Mouse (Mus musculus): ENCODE results near the gene Zfhx3. TPM values are rescaled to one million over a fixed set of nuclear protein-coding genes. Genes with fewer than 3 reads are reported as not detected.

Gene Zfhx3
- total and polyA plus RNA-seq, 2 experiments from 2014 or later = 14.9 to 15.3 TPM

DNA sequence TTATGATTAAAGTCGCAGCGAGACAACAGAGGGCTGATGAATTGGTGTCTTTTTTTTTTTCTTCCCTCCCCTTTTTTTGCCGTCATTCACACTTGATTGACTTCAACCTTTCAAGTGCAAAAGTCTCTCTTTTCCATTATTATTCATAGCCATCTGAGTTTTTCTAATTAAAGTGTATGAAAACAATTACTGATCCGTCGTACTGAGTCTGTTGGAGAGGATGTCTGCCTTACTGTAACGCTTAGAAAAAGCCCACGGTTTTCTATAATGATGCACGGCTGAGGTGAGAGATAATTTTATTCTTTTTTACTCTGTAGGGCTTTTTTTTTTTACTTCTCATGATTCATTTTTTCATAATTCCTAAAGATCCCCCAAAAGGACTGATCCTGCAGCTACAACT is 1000.2 kb downstream of the Zfhx3 start:
- DNase-seq (ENCODE audit: low spot score) = no peak

GRCm38 (mm10) chr8:108943132-108943531 is 1000.7 kb downstream of the Zfhx3 start:
- H3K36me3 ChIP-seq (ENCODE audit: insufficient read depth, low read length) = peaks cover 15% of the 10 kb centered on the region
- H3K9me3 ChIP-seq (ENCODE audit: low read length) = no peaks in the 10 kb centered on the region
- no peak overlapping the region for H3K4me2 ChIP-seq (ENCODE audit: low read depth, low read length)
- H3K4me3 ChIP-seq (ENCODE audit: low read length) = no peak overlapping the region
- no peak for TF ChIP-seq CTCF (IDR thresholded peaks at IDR 0.05; ENCODE audit: low read depth)
- DNase-seq (ENCODE audit: low spot score) (no peak), ATAC-seq (0 out of 2 replicates have a peak, but pooled peaks have one; percentile 49)
- 60% methylated on average over 11 of the region's 11 CpGs for WGBS
- H3K27ac ChIP-seq = no peak overlapping the region
- H3K27me3 ChIP-seq (ENCODE audit: insufficient read depth, low read length) = no peaks in the 10 kb centered on the region
- no peak overlapping the region for H3K9ac ChIP-seq (replicated peaks; ENCODE audit: low read length)
- H3K4me1 ChIP-seq (ENCODE audit: insufficient read depth, low read length) = peaks cover 6% of the 10 kb centered on the region; the same call in 1 of the 2 replicates

More for the DNA sequence above, 1000.2 kb downstream of the Zfhx3 start:
- Histone ChIP-seq H3K36me3 (ENCODE audit: insufficient read depth, low read length) (peaks cover 14% of the 10 kb centered on the region), H3K4me1 (ENCODE audit: insufficient read depth, low read length) (peaks cover 6% of the 10 kb centered on the region; the same call in 1 of the 2 replicates), H3K4me2 (ENCODE audit: low read depth, low read length) (no peak overlapping the region), H3K9me3 (ENCODE audit: low read length) (no peaks in the 10 kb centered on the region), H3K9ac (replicated peaks; ENCODE audit: low read length) (no peak overlapping the region), H3K4me3 (ENCODE audit: low read length) (no peak overlapping the region), H3K27me3 (ENCODE audit: insufficient read depth, low read length) (no peaks in the 10 kb centered on the region), H3K27ac (no peak overlapping the region)
- no peak for TF ChIP-seq CTCF (IDR thresholded peaks at IDR 0.05; ENCODE audit: low read depth)
- 38% methylated on average over 8 of the region's 8 CpGs for WGBS
- no peak for ATAC-seq

- H3K27me3 ChIP-seq (ENCODE audit: insufficient read depth, low read length) = no peaks in the 10 kb centered on the region
- no peak overlapping the region for H3K4me3 ChIP-seq (ENCODE audit: low read length)
- 0 out of 2 replicates have a peak overlapping the region, but pooled peaks have one; percentile 3 for H3K4me2 ChIP-seq (ENCODE audit: low read depth, low read length)
- H3K27ac ChIP-seq = 0 out of 2 replicates have a peak overlapping the region, but pooled peaks have one; percentile 7
- H3K4me1 ChIP-seq (ENCODE audit: insufficient read depth, low read length) = peaks cover 6% of the 10 kb centered on the region; the same call in 1 of the 2 replicates
- 0 out of 2 replicates have a peak, but pooled peaks cover under 1% of the 10 kb centered on the region for H3K9me3 ChIP-seq (ENCODE audit: low read length)
- DNase-seq (ENCODE audit: low spot score) (no peak), ATAC-seq (no peak)
- whole genome bisulfite sequencing = 21% methylated on average over 13 of the region's 13 CpGs
- no peak for TF ChIP-seq CTCF (IDR thresholded peaks at IDR 0.05; ENCODE audit: low read depth)
- peaks cover 17% of the 10 kb centered on the region for H3K36me3 ChIP-seq (ENCODE audit: insufficient read depth, low read length)
- no peak overlapping the region for H3K9ac ChIP-seq (replicated peaks; ENCODE audit: low read length)
Measured at GRCm38 (mm10) chr8:108944312-108944711, 1001.9 kb downstream of the Zfhx3 start.

- Histone ChIP-seq H3K27me3 (ENCODE audit: insufficient read depth, low read length) (no peaks in the 10 kb centered on the region), H3K9ac (replicated peaks; ENCODE audit: low read length) (no peak overlapping the region), H3K9me3 (ENCODE audit: low read length) (peaks cover 11% of the 10 kb centered on the region; the same call in 1 of the 2 replicates), H3K27ac (no peak overlapping the region), H3K4me1 (ENCODE audit: insufficient read depth, low read length) (no peaks in the 10 kb centered on the region), H3K4me2 (ENCODE audit: low read depth, low read length) (no peak overlapping the region), H3K4me3 (ENCODE audit: low read length) (no peak overlapping the region), H3K36me3 (ENCODE audit: insufficient read depth, low read length) (peaks cover 35% of the 10 kb centered on the region)
- TF ChIP-seq CTCF (IDR thresholded peaks at IDR 0.05; ENCODE audit: low read depth) = no peak
- no peak for DNase-seq (ENCODE audit: low spot score)
- no peak for ATAC-seq
- 97% methylated on average over 21 of the region's 21 CpGs for WGBS
Measured at GRCm38 (mm10) chr8:108950311-108950710, 1007.9 kb downstream of the Zfhx3 start.

GRCm38 (mm10) chr8:108951560-108951959 is 1009.1 kb downstream of the Zfhx3 start:
- Histone ChIP-seq H3K36me3 (ENCODE audit: insufficient read depth, low read length) (peaks cover 31% of the 10 kb centered on the region), H3K4me3 (ENCODE audit: low read length) (no peak overlapping the region), H3K4me2 (ENCODE audit: low read depth, low read length) (no peak overlapping the region), H3K27me3 (ENCODE audit: insufficient read depth, low read length) (no peaks in the 10 kb centered on the region), H3K4me1 (ENCODE audit: insufficient read depth, low read length) (no peaks in the 10 kb centered on the region), H3K27ac (no peak overlapping the region), H3K9me3 (ENCODE audit: low read length) (peaks cover 11% of the 10 kb centered on the region; the same call in 1 of the 2 replicates), H3K9ac (replicated peaks; ENCODE audit: low read length) (no peak overlapping the region)
- DNase-seq (ENCODE audit: low spot score) (no peak), ATAC-seq (no peak)
- no peak for TF ChIP-seq CTCF (IDR thresholded peaks at IDR 0.05; ENCODE audit: low read depth)
- WGBS = 96% methylated on average over 12 of the region's 12 CpGs

GRCm38 (mm10) chr8:108956416-108956815 is 1014.0 kb downstream of the Zfhx3 start:
- no peak overlapping the region for H3K27ac ChIP-seq
- 0 out of 2 replicates have a peak, but pooled peaks cover 4% of the 10 kb centered on the region for H3K36me3 ChIP-seq (ENCODE audit: insufficient read depth, low read length)
- H3K9me3 ChIP-seq (ENCODE audit: low read length) = no peaks in the 10 kb centered on the region
- peak overlapping the region; percentile 28 for H3K4me3 ChIP-seq (ENCODE audit: low read length)
- no peaks in the 10 kb centered on the region for H3K27me3 ChIP-seq (ENCODE audit: insufficient read depth, low read length)
- DNase-seq (ENCODE audit: low spot score) (peak; percentile 39), ATAC-seq (no peak)
- 72% methylated on average over 37 of the region's 37 CpGs for WGBS
- H3K4me1 ChIP-seq (ENCODE audit: insufficient read depth, low read length) = no peaks in the 10 kb centered on the region
- no peak for TF ChIP-seq CTCF (IDR thresholded peaks at IDR 0.05; ENCODE audit: low read depth)
- peak overlapping the region; percentile 43 for H3K4me2 ChIP-seq (ENCODE audit: low read depth, low read length)
- H3K9ac ChIP-seq (replicated peaks; ENCODE audit: low read length) = no peak overlapping the region

- Histone ChIP-seq H3K9ac (replicated peaks; ENCODE audit: low read length) (no peak overlapping the region), H3K4me2 (ENCODE audit: low read depth, low read length) (no peak overlapping the region), H3K4me3 (ENCODE audit: low read length) (no peak overlapping the region), H3K4me1 (ENCODE audit: insufficient read depth, low read length) (no peaks in the 10 kb centered on the region), H3K27ac (no peak overlapping the region), H3K9me3 (ENCODE audit: low read length) (no peaks in the 10 kb centered on the region), H3K36me3 (ENCODE audit: insufficient read depth, low read length) (no peaks in the 10 kb centered on the region), H3K27me3 (ENCODE audit: insufficient read depth, low read length) (no peaks in the 10 kb centered on the region)
- DNase-seq (ENCODE audit: low spot score) = peak; percentile 14
- WGBS = 46% methylated on average over 7 of the region's 7 CpGs
- no peak for TF ChIP-seq CTCF (IDR thresholded peaks at IDR 0.05; ENCODE audit: low read depth)
- no peak for ATAC-seq
Measured at GRCm38 (mm10) chr8:108962516-108962915, 1020.1 kb downstream of the Zfhx3 start.

All from hindbrain, postnatal 0 days (tissue).